Mouse (Mus musculus) stomach, embryonic 16.5 days (tissue): ENCODE measurements around the gene Atp6v1d. TPM values are rescaled to one million over a fixed set of nuclear protein-coding genes. Genes with fewer than 3 reads are reported as not detected.
A peak's percentile ranks its signal among the peaks of the same experiment; 100 is the strongest.

Experiments
- ATAC-seq: fragments of 200-750 bp; cut with Nextera tagmentation; 2 replicates; pipeline ENCODE4 v1.8.0; 2017; ENCODE audit warnings: moderate number of reproducible peaks, moderate TSS enrichment; ENCODE audit not compliant: insufficient read depth, low FRiP score
- H3K27ac ChIP-seq: fragments of 300-500 bp; sonication (generic); 2 replicates; pipeline ENCODE4 v1.5.1; 2014; ENCODE audit warnings: low read length
- H3K27me3 ChIP-seq: fragments of 300-500 bp; sonication (generic); 2 replicates; pipeline ENCODE4 v1.6.1; 2014; ENCODE audit warnings: low read length, control low read depth, mixed read lengths; ENCODE audit not compliant: control insufficient read depth, insufficient read depth
- H3K36me3 ChIP-seq: fragments of 300-500 bp; sonication (generic); 2 replicates; pipeline ENCODE4 v1.6.1; 2014; ENCODE audit warnings: low read length; ENCODE audit not compliant: control insufficient read depth, insufficient read depth
- H3K4me1 ChIP-seq: fragments of 300-500 bp; sonication (generic); 2 replicates; pipeline ENCODE4 v1.6.1; 2014; ENCODE audit warnings: low read length, control low read depth, mixed read lengths; ENCODE audit not compliant: control insufficient read depth, insufficient read depth
- H3K4me2 ChIP-seq: fragments of 300-500 bp; sonication (generic); 2 replicates; pipeline ENCODE4 v1.6.1; 2014; ENCODE audit warnings: low read depth, low read length, mixed read lengths
- H3K4me3 ChIP-seq: fragments of 300-500 bp; sonication (generic); replicated peaks from 2 replicates; pipeline ENCODE4 v1.5.1; 2014; ENCODE audit warnings: mild to moderate bottlenecking, low read length
- H3K9ac ChIP-seq: fragments of 300-500 bp; sonication (generic); 2 replicates; pipeline ENCODE4 v1.6.1; 2014; ENCODE audit warnings: low read length
- H3K9me3 ChIP-seq: fragments of 300-500 bp; sonication (generic); replicated peaks from 2 replicates; pipeline ENCODE4 v1.6.1; 2016; ENCODE audit warnings: low read length, control low read depth; ENCODE audit not compliant: control insufficient read depth
- WGBS: fragments of 180-500 bp; shearing (Covaris S2); extraction: QIAGEN DNeasy Blood & Tissue Kit; methylation state at CpG from one replicate; pipeline ENCODE4 v1.1.7; 2014; 5-methylcytosine and 5-hydroxymethylcytosine counted together
- polyA plus RNA-seq: library from polyadenylated mRNA; unstranded; fragments of >200 nt; fragmentation: Nextera tagmentation; extraction: Ambion mirVana; gene quantifications from 2 replicates; pipeline ENCODE4 v1.2.1, GENCODE M21; 2015

The Atp6v1d gene
- 70.4 and 72.0 TPM in 2 replicates for polyA plus RNA-seq

- Histone ChIP-seq H3K9ac (peak within 1 kb of the TSS; percentile 94), H3K9me3 (no peaks in the 10 kb centered on the region), H3K4me3 (peak within 1 kb of the TSS; percentile 90), H3K27ac (peak within 1 kb of the TSS; percentile 92), H3K36me3 (no peaks in the 10 kb centered on the region), H3K4me2 (peak within 1 kb of the TSS; percentile 80), H3K27me3 (no peaks in the 10 kb centered on the region), H3K4me1 (peaks cover 20% of the 10 kb centered on the region)
- WGBS, result under 1% methylated on average over 54 of the region's 55 CpGs
- ATAC-seq, result peak; percentile 100
These were observed at the start of gene Atp6v1d, which contains the start of gene Eif2s1 for GRCm38 (mm10) chr12:78861496-78862253. TSS of gene Atp6v1d (minus strand) at chr12:78861638. TSS of gene Eif2s1 (plus strand) at chr12:78861819.

GRCm38 (mm10) chr12:78910684-78911461, 49.4 kb upstream of the Atp6v1d start:
- H3K9ac ChIP-seq, result peak overlapping the region; percentile 64
- H3K27ac ChIP-seq, result peak overlapping the region; percentile 89
- peaks cover 23% of the 10 kb centered on the region for H3K4me1 ChIP-seq
- H3K27me3 ChIP-seq, result peaks cover 17% of the 10 kb centered on the region; the same call in 1 of the 2 replicates
- WGBS, result 15% methylated on average over 16 of the region's 16 CpGs
- peak; percentile 86 for ATAC-seq
- peak overlapping the region; percentile 44 for H3K4me3 ChIP-seq
- peak overlapping the region; percentile 78 for H3K4me2 ChIP-seq
- H3K36me3 ChIP-seq, result no peaks in the 10 kb centered on the region
- H3K9me3 ChIP-seq, result no peaks in the 10 kb centered on the region; the same call in 1 of the 2 replicates

GRCm38 (mm10) chr12:78908081-78908605, 46.7 kb upstream of the Atp6v1d start:
- 63% methylated on average over 6 of the region's 6 CpGs for WGBS
- Histone ChIP-seq H3K4me3 (no peak overlapping the region), H3K27ac (no peak overlapping the region), H3K4me2 (no peak overlapping the region), H3K36me3 (no peaks in the 10 kb centered on the region), H3K9ac (no peak overlapping the region), H3K9me3 (no peaks in the 10 kb centered on the region; the same call in 1 of the 2 replicates), H3K27me3 (peaks cover 17% of the 10 kb centered on the region; the same call in 1 of the 2 replicates), H3K4me1 (peaks cover 23% of the 10 kb centered on the region)
- ATAC-seq, result no peak

GRCm38 (mm10) chr12:78906707-78907162, 45.3 kb upstream of the Atp6v1d start, which contains the start of gene Plek2:
TSS of gene Plek2 (minus strand) at chr12:78906964.
- Histone ChIP-seq H3K27me3 (peaks cover 11% of the 10 kb centered on the region; the same call in 1 of the 2 replicates), H3K27ac (no peak within 1 kb of the TSS; the same call in 1 of the 2 replicates), H3K4me2 (peak within 1 kb of the TSS; percentile 65), H3K9ac (peak within 1 kb of the TSS; percentile 71), H3K36me3 (no peaks in the 10 kb centered on the region), H3K9me3 (no peaks in the 10 kb centered on the region; the same call in 1 of the 2 replicates), H3K4me3 (peak within 1 kb of the TSS; percentile 55), H3K4me1 (peaks cover 18% of the 10 kb centered on the region)
- WGBS, result 3% methylated on average over 38 of the region's 38 CpGs
- ATAC-seq, result peak; percentile 55

- 71% methylated on average over 7 of the region's 7 CpGs for WGBS
- ATAC-seq, result no peak
- Histone ChIP-seq H3K4me1 (0 out of 2 replicates have a peak, but pooled peaks cover 5% of the 10 kb centered on the region), H3K9me3 (no peaks in the 10 kb centered on the region; the same call in 1 of the 2 replicates), H3K27me3 (peaks cover 6% of the 10 kb centered on the region; the same call in 1 of the 2 replicates), H3K4me3 (no peak overlapping the region), H3K9ac (no peak overlapping the region), H3K27ac (peak overlapping the region; percentile 39; the same call in 1 of the 2 replicates), H3K36me3 (no peaks in the 10 kb centered on the region), H3K4me2 (peak overlapping the region; percentile 9; the same call in 1 of the 2 replicates)
These were observed 43.1 kb upstream of the Atp6v1d start for GRCm38 (mm10) chr12:78904499-78904898.

GRCm38 (mm10) chr12:78903313-78903712, 41.9 kb upstream of the Atp6v1d start:
- no peak overlapping the region for H3K9ac ChIP-seq
- H3K4me1 ChIP-seq, result 0 out of 2 replicates have a peak, but pooled peaks cover 5% of the 10 kb centered on the region
- peaks cover 6% of the 10 kb centered on the region; the same call in 1 of the 2 replicates for H3K27me3 ChIP-seq
- no peak overlapping the region for H3K4me3 ChIP-seq
- H3K9me3 ChIP-seq, result no peaks in the 10 kb centered on the region
- WGBS, result 75% methylated on average over 4 of the region's 4 CpGs
- no peak overlapping the region for H3K4me2 ChIP-seq
- no peak for ATAC-seq
- H3K36me3 ChIP-seq, result no peaks in the 10 kb centered on the region
- H3K27ac ChIP-seq, result no peak overlapping the region

- H3K4me2 ChIP-seq, result no peak overlapping the region
- no peaks in the 10 kb centered on the region for H3K27me3 ChIP-seq
- no peak overlapping the region for H3K9ac ChIP-seq
- ATAC-seq, result no peak
- WGBS, result 84% methylated on average over 5 of the region's 5 CpGs
- H3K4me3 ChIP-seq, result no peak overlapping the region
- no peak overlapping the region for H3K27ac ChIP-seq
- no peaks in the 10 kb centered on the region for H3K9me3 ChIP-seq
- 0 out of 2 replicates have a peak, but pooled peaks cover under 1% of the 10 kb centered on the region for H3K4me1 ChIP-seq
- H3K36me3 ChIP-seq, result no peaks in the 10 kb centered on the region
These were observed 40.0 kb upstream of the Atp6v1d start for GRCm38 (mm10) chr12:78901467-78901866.

GRCm38 (mm10) chr12:78897861-78898260, 36.4 kb upstream of the Atp6v1d start:
- no peaks in the 10 kb centered on the region for H3K4me1 ChIP-seq
- no peaks in the 10 kb centered on the region for H3K27me3 ChIP-seq
- no peaks in the 10 kb centered on the region for H3K36me3 ChIP-seq
- no peak for ATAC-seq
- H3K4me2 ChIP-seq, result no peak overlapping the region
- 92% methylated on average over 1 of the region's 1 CpGs for WGBS
- H3K27ac ChIP-seq, result no peak overlapping the region
- no peaks in the 10 kb centered on the region for H3K9me3 ChIP-seq
- H3K9ac ChIP-seq, result no peak overlapping the region
- no peak overlapping the region for H3K4me3 ChIP-seq
